Mouse (Mus musculus): ENCODE measurements at regions not wholly inside any gene's neighbourhood (a gene's known extent, or its start where the extent isn't known, plus 50 kb on each side); places are given as distances from the start of the nearest gene placed in this dataset.

DNA sequence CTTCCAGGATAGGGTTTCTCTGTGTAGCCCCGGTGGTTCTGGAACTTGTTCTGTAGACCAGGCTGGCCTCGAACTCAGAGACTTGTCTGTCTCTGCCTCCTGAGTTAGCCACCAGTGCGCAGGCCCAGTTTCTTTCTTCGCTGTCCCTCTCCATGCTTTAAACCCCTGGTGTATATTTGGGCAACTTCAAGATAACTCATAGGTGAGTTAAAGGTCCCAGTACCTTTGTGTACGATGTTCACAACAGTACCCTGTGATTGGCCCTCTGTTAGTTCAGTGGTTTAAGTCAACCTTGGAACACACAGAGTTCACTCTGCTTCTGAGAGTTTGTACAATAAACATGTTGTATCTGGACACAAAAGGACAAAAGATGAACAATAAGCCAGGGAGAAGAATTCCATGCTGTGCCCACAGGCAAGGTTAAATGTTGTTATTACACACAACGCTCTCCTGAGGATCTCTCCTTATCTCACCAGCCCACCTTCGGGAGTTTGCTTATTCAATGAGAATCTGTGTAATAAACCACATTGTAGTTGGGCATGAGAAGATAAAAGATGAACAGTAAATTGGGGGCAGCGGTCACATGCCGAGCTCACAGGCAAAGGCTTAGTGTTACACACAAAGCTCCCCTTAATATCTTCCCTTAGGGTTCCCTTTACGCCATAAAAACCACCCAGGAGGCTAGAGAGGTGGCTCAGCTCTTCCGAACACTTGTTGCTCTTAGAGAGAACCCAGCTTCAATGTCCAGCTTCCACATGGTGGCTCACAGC lies 78.6 kb upstream of the Cpsf6 start:
- Histone ChIP-seq H3K9ac (ENCODE audit: low read length) (no peak overlapping the region), H3K9me3 (ENCODE audit: control insufficient read depth, low read length) (no peaks in the 10 kb centered on the region), H3K27me3 (ENCODE audit: control insufficient read depth, insufficient read depth, low read depth, low read length) (no peaks in the 10 kb centered on the region), H3K36me3 (ENCODE audit: control insufficient read depth, insufficient read depth, low read length) (no peaks in the 10 kb centered on the region), H3K4me3 (ENCODE audit: low read length) (no peak overlapping the region), H3K4me2 (ENCODE audit: low read depth, low read length) (no peak overlapping the region), H3K4me1 (replicated peaks; ENCODE audit: control insufficient read depth, insufficient read depth, low read length) (peaks cover 5% of the 10 kb centered on the region), H3K27ac (ENCODE audit: low read length) (no peak overlapping the region)
- 72% methylated on average over 11 of the region's 11 CpGs for WGBS
- no peak for ATAC-seq (ENCODE audit: low read depth)

DNA sequence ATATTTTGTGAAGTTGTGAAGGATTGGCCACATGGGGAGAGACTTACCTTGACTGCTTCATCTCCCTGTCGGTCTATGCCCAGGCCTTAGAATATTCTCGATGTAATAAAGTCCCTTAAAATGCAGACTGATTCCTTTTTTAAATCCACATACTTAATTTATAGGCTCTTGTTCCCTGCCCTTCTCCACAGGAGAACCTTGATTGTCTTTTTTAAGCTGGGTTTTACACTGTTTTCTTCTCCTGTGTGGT lies 77.8 kb upstream of the Cpsf6 start:
- H3K9me3 ChIP-seq (ENCODE audit: control insufficient read depth, low read length) = no peaks in the 10 kb centered on the region
- 70% methylated on average over 2 of the region's 2 CpGs for WGBS
- ATAC-seq (ENCODE audit: low read depth) = no peak

DNA sequence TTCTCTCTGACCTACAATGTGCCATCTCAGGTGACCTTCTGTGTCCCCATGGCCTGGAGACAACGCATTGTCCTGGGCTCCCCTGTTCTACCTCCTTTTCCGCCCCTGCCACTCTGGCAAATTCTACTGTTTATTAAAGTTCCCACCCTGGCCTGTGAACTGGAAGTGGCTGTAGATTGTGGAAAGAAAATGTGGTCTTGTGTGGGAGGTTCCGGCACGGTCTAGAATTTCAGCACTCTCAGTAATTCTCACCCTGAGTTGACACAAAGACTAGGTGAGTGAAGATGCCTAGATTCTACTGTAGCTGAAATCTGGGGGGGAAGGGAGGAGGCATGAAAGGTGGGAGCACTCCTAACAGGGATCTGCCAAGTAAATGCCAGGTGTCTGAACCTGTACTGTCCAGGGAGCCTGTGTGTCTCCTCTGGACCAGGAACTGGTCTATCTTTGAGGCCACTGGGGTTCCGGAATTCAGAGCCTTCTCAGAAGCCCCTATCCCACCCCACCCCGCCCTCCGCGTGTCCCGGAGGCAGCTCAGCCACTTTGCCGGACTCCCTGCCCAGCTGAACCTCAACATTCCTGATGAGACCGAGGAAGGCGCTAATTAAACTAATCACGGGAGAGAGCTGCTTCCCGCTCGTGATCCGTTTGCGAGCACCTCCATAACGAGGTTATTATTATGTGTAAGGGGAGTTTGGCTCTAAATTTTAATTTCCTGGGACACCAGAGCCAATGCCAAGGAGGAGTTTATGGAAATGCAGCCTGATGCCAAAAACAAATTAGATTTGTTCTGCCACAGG lies 77.3 kb upstream of the Cpsf6 start:
- 44% methylated on average over 18 of the region's 18 CpGs for WGBS
- Histone ChIP-seq H3K4me2 (ENCODE audit: low read depth, low read length) (no peak overlapping the region), H3K27me3 (ENCODE audit: control insufficient read depth, insufficient read depth, low read depth, low read length) (no peaks in the 10 kb centered on the region), H3K4me1 (replicated peaks; ENCODE audit: control insufficient read depth, insufficient read depth, low read length) (peaks cover 5% of the 10 kb centered on the region), H3K36me3 (ENCODE audit: control insufficient read depth, insufficient read depth, low read length) (no peaks in the 10 kb centered on the region), H3K4me3 (ENCODE audit: low read length) (no peak overlapping the region), H3K9me3 (ENCODE audit: control insufficient read depth, low read length) (no peaks in the 10 kb centered on the region), H3K27ac (ENCODE audit: low read length) (peak overlapping the region; percentile 89), H3K9ac (ENCODE audit: low read length) (peak overlapping the region; percentile 38)
- ATAC-seq (ENCODE audit: low read depth) = no peak

More for the DNA sequence above, 77.8 kb upstream of the Cpsf6 start:
- Histone ChIP-seq H3K4me1 (replicated peaks; ENCODE audit: control insufficient read depth, insufficient read depth, low read length) (peaks cover 5% of the 10 kb centered on the region), H3K27ac (ENCODE audit: low read length) (no peak overlapping the region; the same call in 1 of the 2 replicates), H3K9ac (ENCODE audit: low read length) (no peak overlapping the region; the same call in 1 of the 2 replicates), H3K4me3 (ENCODE audit: low read length) (no peak overlapping the region), H3K36me3 (ENCODE audit: control insufficient read depth, insufficient read depth, low read length) (no peaks in the 10 kb centered on the region), H3K27me3 (ENCODE audit: control insufficient read depth, insufficient read depth, low read depth, low read length) (no peaks in the 10 kb centered on the region), H3K4me2 (ENCODE audit: low read depth, low read length) (no peak overlapping the region)

DNA sequence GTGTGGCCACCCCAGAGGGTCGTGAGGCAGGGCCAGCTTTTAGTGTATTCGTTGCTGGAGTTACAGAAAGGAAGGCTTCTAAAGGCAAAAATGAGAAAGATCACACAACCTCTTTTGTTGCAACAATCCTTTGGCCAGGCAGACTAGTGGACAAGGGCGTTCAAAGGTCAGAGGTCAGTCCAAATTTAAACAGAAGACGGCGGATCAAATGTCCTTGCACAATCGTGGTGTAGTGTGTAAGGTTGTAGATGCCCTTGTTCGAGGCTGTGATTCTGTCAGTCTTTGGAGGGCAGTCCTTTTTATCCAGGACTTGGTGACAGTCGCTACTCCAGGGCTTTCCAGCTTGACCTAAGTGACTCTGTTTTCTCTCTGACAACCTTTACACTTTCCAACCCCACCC lies 76.6 kb upstream of the Cpsf6 start:
- H3K4me1 ChIP-seq (replicated peaks; ENCODE audit: control insufficient read depth, insufficient read depth, low read length) = peaks cover 5% of the 10 kb centered on the region
- H3K4me2 ChIP-seq (ENCODE audit: low read depth, low read length) = no peak overlapping the region
- H3K27ac ChIP-seq (ENCODE audit: low read length) = peak overlapping the region; percentile 89
- peak overlapping the region; percentile 38 for H3K9ac ChIP-seq (ENCODE audit: low read length)
- no peaks in the 10 kb centered on the region for H3K36me3 ChIP-seq (ENCODE audit: control insufficient read depth, insufficient read depth, low read length)
- H3K4me3 ChIP-seq (ENCODE audit: low read length) = no peak overlapping the region
- no peak for ATAC-seq (ENCODE audit: low read depth)
- WGBS = 35% methylated on average over 8 of the region's 8 CpGs
- H3K9me3 ChIP-seq (ENCODE audit: control insufficient read depth, low read length) = no peaks in the 10 kb centered on the region
- no peaks in the 10 kb centered on the region for H3K27me3 ChIP-seq (ENCODE audit: control insufficient read depth, insufficient read depth, low read depth, low read length)

DNA sequence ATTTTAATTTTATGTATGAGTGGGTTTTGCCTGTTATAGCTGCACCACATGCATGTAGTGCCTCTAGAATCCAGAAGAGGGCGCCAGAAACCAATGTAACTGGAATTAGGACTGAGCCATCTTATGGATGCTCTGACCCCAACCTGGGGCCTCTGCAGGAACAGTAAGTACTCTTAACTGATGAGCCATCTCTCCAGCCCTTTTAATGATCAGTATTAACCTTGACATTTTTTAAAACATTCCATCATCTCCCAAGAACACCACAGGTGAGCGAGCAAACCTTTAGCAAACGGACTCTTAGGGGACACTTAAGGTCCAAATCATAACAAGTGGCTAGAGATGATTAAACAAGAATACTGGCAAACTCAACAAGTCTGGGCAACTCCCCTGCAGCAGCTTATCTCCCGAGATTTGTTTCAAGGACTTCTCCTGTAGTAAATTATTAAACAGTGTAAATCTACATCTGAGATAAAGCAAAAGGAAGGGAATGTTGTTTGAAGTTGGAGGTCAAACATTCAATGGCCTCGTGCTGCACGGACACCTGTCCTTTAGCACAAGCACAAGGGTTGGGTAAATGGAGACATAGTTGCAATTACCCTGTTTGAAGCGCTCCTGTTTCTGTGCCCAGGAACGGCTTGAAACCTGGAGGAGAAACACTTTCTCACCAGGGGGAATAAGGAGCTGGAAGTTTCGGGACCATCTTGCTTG lies 75.9 kb upstream of the Cpsf6 start:
- peaks cover 5% of the 10 kb centered on the region for H3K4me1 ChIP-seq (replicated peaks; ENCODE audit: control insufficient read depth, insufficient read depth, low read length)
- WGBS = 41% methylated on average over 9 of the region's 9 CpGs
- peak; percentile 90 for ATAC-seq (ENCODE audit: low read depth)
- no peak overlapping the region for H3K4me2 ChIP-seq (ENCODE audit: low read depth, low read length)
- no peaks in the 10 kb centered on the region for H3K27me3 ChIP-seq (ENCODE audit: control insufficient read depth, insufficient read depth, low read depth, low read length)
- no peaks in the 10 kb centered on the region for H3K9me3 ChIP-seq (ENCODE audit: control insufficient read depth, low read length)
- no peak overlapping the region for H3K4me3 ChIP-seq (ENCODE audit: low read length)
- H3K9ac ChIP-seq (ENCODE audit: low read length) = no peak overlapping the region
- no peaks in the 10 kb centered on the region for H3K36me3 ChIP-seq (ENCODE audit: control insufficient read depth, insufficient read depth, low read length)
- peak overlapping the region; percentile 89 for H3K27ac ChIP-seq (ENCODE audit: low read length)

DNA sequence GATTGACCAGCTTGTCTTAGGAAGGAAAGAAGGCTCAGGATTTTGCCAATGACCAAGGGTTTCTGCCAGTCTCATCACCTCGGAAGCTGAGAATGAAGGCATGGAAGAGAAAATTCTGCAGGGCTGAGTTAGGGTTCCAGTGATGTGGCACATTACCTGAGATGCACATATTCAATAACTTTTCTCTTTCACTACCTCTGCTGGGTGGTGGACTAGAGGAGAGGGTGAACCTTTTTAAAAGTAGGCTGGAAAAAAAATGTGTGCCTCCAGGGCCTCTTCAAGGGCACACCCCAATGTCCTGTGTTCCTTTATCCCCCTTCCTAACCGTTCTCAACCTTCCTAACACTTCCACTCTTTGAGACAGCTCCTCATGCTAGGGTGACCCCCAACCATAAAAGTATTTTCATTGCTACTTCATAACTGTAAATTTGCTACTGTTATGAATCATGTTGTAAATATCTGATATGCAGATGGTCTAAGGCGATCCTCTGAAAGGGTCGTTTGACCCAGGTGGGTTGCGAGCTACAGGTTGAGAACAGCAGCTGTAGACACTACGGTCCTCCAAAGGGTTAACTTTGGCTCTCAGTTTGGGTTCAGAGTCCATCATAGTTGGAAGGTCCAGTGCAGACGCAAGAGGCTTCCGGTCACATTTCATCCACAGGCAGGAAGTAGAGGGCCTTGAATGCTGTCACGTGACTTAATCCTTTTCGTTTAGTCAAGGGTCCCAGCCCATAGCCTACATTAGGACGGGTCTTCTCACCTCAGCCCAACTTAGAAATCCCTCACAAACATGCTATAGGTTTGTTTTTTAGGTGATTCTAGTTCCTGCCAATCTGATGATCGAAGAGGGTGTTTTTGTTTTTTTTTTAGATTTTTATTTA lies 75.1 kb upstream of the Cpsf6 start:
- H3K27ac ChIP-seq (ENCODE audit: low read length) = peak overlapping the region; percentile 49; the same call in 1 of the 2 replicates
- no peak overlapping the region for H3K4me3 ChIP-seq (ENCODE audit: low read length)
- 52% methylated on average over 12 of the region's 12 CpGs for WGBS
- ATAC-seq (ENCODE audit: low read depth) = no peak
- no peaks in the 10 kb centered on the region for H3K27me3 ChIP-seq (ENCODE audit: control insufficient read depth, insufficient read depth, low read depth, low read length)
- H3K9me3 ChIP-seq (ENCODE audit: control insufficient read depth, low read length) = no peaks in the 10 kb centered on the region
- no peaks in the 10 kb centered on the region for H3K36me3 ChIP-seq (ENCODE audit: control insufficient read depth, insufficient read depth, low read length)
- H3K9ac ChIP-seq (ENCODE audit: low read length) = no peak overlapping the region
- H3K4me1 ChIP-seq (replicated peaks; ENCODE audit: control insufficient read depth, insufficient read depth, low read length) = peaks cover 5% of the 10 kb centered on the region
- no peak overlapping the region for H3K4me2 ChIP-seq (ENCODE audit: low read depth, low read length)

DNA sequence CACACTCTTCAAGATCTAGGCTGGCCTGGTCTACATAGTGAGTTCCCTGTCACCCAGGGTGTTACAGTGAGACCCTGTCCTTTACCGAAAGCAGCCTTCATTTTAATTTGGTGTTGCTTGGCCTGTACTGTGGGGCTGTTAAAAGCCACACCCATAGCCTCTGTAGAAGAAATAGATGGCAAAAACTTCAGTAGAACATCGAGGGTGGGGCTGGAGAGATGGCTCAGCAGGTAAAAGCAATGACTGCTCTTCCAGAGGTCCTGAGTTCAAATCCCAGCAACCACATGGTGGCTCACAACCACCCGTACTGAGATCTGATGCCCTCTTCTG lies 74.3 kb upstream of the Cpsf6 start:
- 85% methylated on average over 3 of the region's 3 CpGs for WGBS
- no peak for ATAC-seq (ENCODE audit: low read depth)

DNA sequence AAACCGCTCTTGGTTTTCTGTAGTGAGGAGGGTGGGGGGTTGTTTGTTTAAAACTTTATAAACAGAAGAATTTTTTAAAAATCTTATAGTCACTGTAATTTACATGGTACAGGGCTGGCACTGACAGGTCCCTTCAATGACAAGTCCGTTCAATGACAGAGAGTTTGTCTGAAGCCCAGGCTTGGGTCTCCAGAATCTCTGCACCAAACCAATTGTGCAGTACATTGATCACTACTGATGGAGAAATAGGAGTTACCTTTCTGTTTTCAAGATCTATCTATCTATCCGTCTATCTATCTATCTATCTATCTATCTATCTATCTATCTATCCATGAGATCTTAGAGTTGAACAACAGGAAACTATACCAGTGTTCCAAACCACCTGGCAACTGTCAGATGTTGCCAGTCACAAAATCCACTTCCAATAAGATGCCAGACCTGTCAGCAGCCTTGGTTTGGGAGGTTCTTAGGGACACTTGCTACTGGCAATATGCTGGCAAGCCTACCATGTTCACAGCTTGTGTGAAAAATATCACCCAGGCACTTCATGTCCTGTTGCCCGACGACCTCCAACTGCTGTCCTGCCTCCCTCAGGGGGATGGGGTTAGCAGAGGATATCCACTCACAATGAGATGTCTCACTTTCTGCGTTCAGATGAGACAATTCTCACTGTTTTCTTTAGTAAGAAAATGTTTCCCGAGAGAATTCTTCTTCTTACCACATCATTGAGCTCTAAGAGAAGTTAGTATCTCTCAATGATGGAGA lies 73.8 kb upstream of the Cpsf6 start:
- Histone ChIP-seq H3K4me2 (ENCODE audit: low read depth, low read length) (no peak overlapping the region), H3K4me1 (replicated peaks; ENCODE audit: control insufficient read depth, insufficient read depth, low read length) (peaks cover 5% of the 10 kb centered on the region), H3K36me3 (ENCODE audit: control insufficient read depth, insufficient read depth, low read length) (no peaks in the 10 kb centered on the region), H3K4me3 (ENCODE audit: low read length) (no peak overlapping the region), H3K9me3 (ENCODE audit: control insufficient read depth, low read length) (no peaks in the 10 kb centered on the region), H3K27ac (ENCODE audit: low read length) (no peak overlapping the region), H3K27me3 (ENCODE audit: control insufficient read depth, insufficient read depth, low read depth, low read length) (no peaks in the 10 kb centered on the region), H3K9ac (ENCODE audit: low read length) (no peak overlapping the region)
- 85% methylated on average over 7 of the region's 7 CpGs for WGBS
- ATAC-seq (ENCODE audit: low read depth) = no peak

More for the DNA sequence above, 74.3 kb upstream of the Cpsf6 start:
- Histone ChIP-seq H3K27ac (ENCODE audit: low read length) (no peak overlapping the region), H3K9ac (ENCODE audit: low read length) (no peak overlapping the region), H3K9me3 (ENCODE audit: control insufficient read depth, low read length) (no peaks in the 10 kb centered on the region), H3K4me1 (replicated peaks; ENCODE audit: control insufficient read depth, insufficient read depth, low read length) (peaks cover 5% of the 10 kb centered on the region), H3K36me3 (ENCODE audit: control insufficient read depth, insufficient read depth, low read length) (no peaks in the 10 kb centered on the region), H3K4me3 (ENCODE audit: low read length) (no peak overlapping the region), H3K27me3 (ENCODE audit: control insufficient read depth, insufficient read depth, low read depth, low read length) (no peaks in the 10 kb centered on the region), H3K4me2 (ENCODE audit: low read depth, low read length) (no peak overlapping the region)

Data from lung, embryonic 16.5 days (tissue).